In genomic region chr5:148854166-148854565, GRCm38 (mm10) we compare ENCODE assay signal across 11 mouse cellular contexts.
DNase-seq lines count a peak whose midpoint lies in the region; ATAC-seq and TF ChIP-seq lines count a peak whose summit lies in the region.
"Had no signal": no experiment of that assay in that cellular context is flagged by ENCODE, and none has a peak within 500 bp of the region (broad histone marks: within the 10 kb centered on the region; RNA-seq: fewer than 3 reads in every experiment).

No protein-coding gene starts in this region.

- H3K36me3 ChIP-seq in hindbrain, postnatal 0 days (ENCODE audit: insufficient read depth, low read length), result no peaks in the 10 kb centered on the region
- no peaks in the 10 kb centered on the region for H3K36me3 ChIP-seq in hindbrain, embryonic 10.5 days
- H3K36me3 ChIP-seq in limb, embryonic 13.5 days, result no peaks in the 10 kb centered on the region

- no peak overlapping the region for H3K4me3 ChIP-seq in hindbrain, postnatal 0 days (ENCODE audit: low read length)
- H3K4me3 ChIP-seq in hindbrain, embryonic 10.5 days, result no peak overlapping the region
- H3K4me3 ChIP-seq in limb, embryonic 13.5 days, result no peak overlapping the region

- TF ChIP-seq CTCF in hindbrain, postnatal 0 days (IDR thresholded peaks at IDR 0.05; ENCODE audit: low read depth), result no peak

- H3K9ac ChIP-seq in hindbrain, postnatal 0 days (replicated peaks; ENCODE audit: low read length), result no peak overlapping the region
- H3K9ac ChIP-seq in limb, embryonic 13.5 days, result no peak overlapping the region

- 37% methylated on average over 5 of the region's 5 CpGs for WGBS in hindbrain, postnatal 0 days
- WGBS in hindbrain, embryonic 10.5 days, result 43% methylated on average over 5 of the region's 5 CpGs
- WGBS in limb, embryonic 13.5 days, result 21% methylated on average over 5 of the region's 5 CpGs

- H3K9me3 ChIP-seq in hindbrain, postnatal 0 days (ENCODE audit: low read length), result no peaks in the 10 kb centered on the region
- H3K9me3 ChIP-seq in hindbrain, embryonic 10.5 days, result no peaks in the 10 kb centered on the region
- peaks cover 11% of the 10 kb centered on the region; the same call in 1 of the 2 replicates for H3K9me3 ChIP-seq in limb, embryonic 13.5 days

- H3K4me2 ChIP-seq in hindbrain, postnatal 0 days (ENCODE audit: low read depth, low read length), result no peak overlapping the region
- H3K4me2 ChIP-seq in limb, embryonic 13.5 days (replicated peaks), result peak overlapping the region; percentile 14; the same call in 1 of the 2 replicates

- DNase-seq in hindbrain, postnatal 0 days (ENCODE audit: low spot score), result peak; percentile 72
- DNase-seq in hindbrain, embryonic 10.5 days (ENCODE audit: low spot score), result no peak
- DNase-seq in ES-CJ7 (ENCODE audit: low read depth, low spot score), result peak; percentile 30
- DNase-seq in brain, embryonic 18.5 days (ENCODE audit: low read depth, low spot score), result peak; percentile 40
- DNase-seq in kidney, postnatal 14 days, result no peak
- no peak for DNase-seq in heart, adult 18-20 months
- DNase-seq: adrenal gland, postnatal 14 days; cerebellum, adult 8-10 months; kidney, adult 9 months; lung, postnatal 14 days had no signal

- peak overlapping the region; percentile 27; the same call in 1 of the 2 replicates for H3K27ac ChIP-seq in hindbrain, postnatal 0 days
- no peak overlapping the region for H3K27ac ChIP-seq in hindbrain, embryonic 10.5 days
- no peak overlapping the region for H3K27ac ChIP-seq in limb, embryonic 13.5 days

- ATAC-seq in hindbrain, postnatal 0 days, result peak; percentile 67; the same call in 1 of the 2 replicates
- no peak for ATAC-seq in limb, embryonic 13.5 days (ENCODE audit: low FRiP score, low read depth)

- H3K27me3 ChIP-seq in hindbrain, postnatal 0 days (ENCODE audit: insufficient read depth, low read length), result no peaks in the 10 kb centered on the region
- no peaks in the 10 kb centered on the region for H3K27me3 ChIP-seq in hindbrain, embryonic 10.5 days (ENCODE audit: insufficient read depth, poor library complexity, severe bottlenecking)
- no peaks in the 10 kb centered on the region for H3K27me3 ChIP-seq in limb, embryonic 13.5 days

- no peaks in the 10 kb centered on the region; the same call in 1 of the 2 replicates for H3K4me1 ChIP-seq in hindbrain, postnatal 0 days (ENCODE audit: insufficient read depth, low read length)
- no peaks in the 10 kb centered on the region for H3K4me1 ChIP-seq in hindbrain, embryonic 10.5 days (replicated peaks)
- peaks cover 16% of the 10 kb centered on the region for H3K4me1 ChIP-seq in limb, embryonic 13.5 days

Comparison
In these comparisons a context has a peak if more than half of its experiments do, and no peak if none do; other contexts are left out.
1. DNase-seq: peak in hindbrain, postnatal 0 days (single experiment), ES-CJ7 (single experiment) and brain, embryonic 18.5 days (single experiment); none in hindbrain, embryonic 10.5 days (single experiment), kidney, postnatal 14 days (single experiment) and heart, adult 18-20 months (0 of 2).